Mouse (Mus musculus) heart, embryonic 13.5 days (tissue): ENCODE measurements around the gene Arhgef26. TPM values are rescaled to one million over a fixed set of nuclear protein-coding genes. Genes with fewer than 3 reads are reported as not detected.
A peak's percentile ranks its signal among the peaks of the same experiment; 100 is the strongest.

Experiments used
- ATAC-seq: fragments of 200-750 bp; cut with Nextera tagmentation; 2 replicates; pipeline ENCODE4 v1.8.0; 2017; ENCODE audit warnings: moderate TSS enrichment; ENCODE audit not compliant: insufficient number of reproducible peaks, low FRiP score, low TSS enrichment; ENCODE audit errors: extremely low read depth
- H3K27ac ChIP-seq: fragments of 300-500 bp; sonication (generic); replicated peaks from 2 replicates; pipeline ENCODE4 v1.5.1; 2015; ENCODE audit warnings: moderate library complexity, mild to moderate bottlenecking, inconsistent platforms
- H3K27me3 ChIP-seq: fragments of 300-500 bp; sonication (generic); replicated peaks from 2 replicates; pipeline ENCODE4 v1.6.1; 2015; ENCODE audit warnings: mild to moderate bottlenecking, inconsistent platforms
- H3K36me3 ChIP-seq: fragments of 300-500 bp; sonication (generic); 2 replicates; pipeline ENCODE4 v1.6.1; 2015; ENCODE audit warnings: mild to moderate bottlenecking, inconsistent platforms
- H3K4me1 ChIP-seq: fragments of 300-500 bp; sonication (generic); 2 replicates; pipeline ENCODE4 v1.6.1; 2015; ENCODE audit warnings: inconsistent platforms
- H3K4me2 ChIP-seq: fragments of 300-500 bp; sonication (generic); 2 replicates; pipeline ENCODE4 v1.6.1; 2015; ENCODE audit warnings: inconsistent platforms, mild to moderate bottlenecking, moderate library complexity
- H3K4me3 ChIP-seq: fragments of 300-500 bp; sonication (generic); 2 replicates; pipeline ENCODE4 v1.5.1; 2015; ENCODE audit warnings: moderate library complexity, mild to moderate bottlenecking, inconsistent platforms
- H3K9ac ChIP-seq: fragments of 300-500 bp; sonication (generic); 2 replicates; pipeline ENCODE4 v1.6.1; 2015; ENCODE audit warnings: inconsistent platforms, mild to moderate bottlenecking, moderate library complexity
- H3K9me3 ChIP-seq: fragments of 300-500 bp; sonication (generic); 2 replicates; pipeline ENCODE4 v1.6.1; 2016; ENCODE audit warnings: inconsistent platforms
- WGBS: fragments of 180-500 bp; shearing (Covaris S2); methylation state at CpG from one replicate; pipeline ENCODE4 v1.1.7; 2015; ENCODE audit warnings: mixed read lengths; 5-methylcytosine and 5-hydroxymethylcytosine counted together
- polyA plus RNA-seq: library from polyadenylated mRNA; unstranded; fragments of >200 nt; fragmentation: Nextera tagmentation; extraction: Ambion mirVana; gene quantifications from 2 replicates; pipeline ENCODE4 v1.2.1, GENCODE M21; 2015

The Arhgef26 gene
- polyA plus RNA-seq, 1 experiment from 2014 or later, result 4.9 TPM

DNA sequence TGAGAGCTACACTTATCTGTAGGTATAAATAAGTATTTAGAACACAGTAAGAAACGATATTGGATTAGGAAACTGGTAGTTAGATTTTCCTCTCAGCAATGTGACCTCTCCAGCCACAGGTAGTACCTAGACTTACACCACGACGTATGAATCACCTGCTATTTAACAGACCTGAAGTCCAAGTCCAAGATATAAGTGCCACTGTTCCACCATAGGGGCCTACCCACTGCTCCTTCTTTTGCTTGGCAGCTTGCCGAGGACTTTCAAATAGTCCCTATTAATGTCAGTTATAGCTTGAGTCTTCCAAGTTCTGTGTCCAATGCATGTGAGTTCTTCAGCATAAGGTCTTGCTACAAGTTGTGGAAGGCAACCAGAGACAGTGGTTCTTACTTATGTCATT is 76.8 kb downstream of the Arhgef26 start:
- H3K9ac ChIP-seq, result no peak overlapping the region
- H3K27me3 ChIP-seq, result no peaks in the 10 kb centered on the region
- H3K4me3 ChIP-seq, result no peak overlapping the region
- H3K4me1 ChIP-seq, result peaks cover 9% of the 10 kb centered on the region
- WGBS, result 87% methylated on average over 4 of the region's 4 CpGs
- no peak overlapping the region for H3K27ac ChIP-seq
- H3K4me2 ChIP-seq, result no peak overlapping the region
- H3K9me3 ChIP-seq, result no peaks in the 10 kb centered on the region
- no peaks in the 10 kb centered on the region for H3K36me3 ChIP-seq
- ATAC-seq, result no peak

DNA sequence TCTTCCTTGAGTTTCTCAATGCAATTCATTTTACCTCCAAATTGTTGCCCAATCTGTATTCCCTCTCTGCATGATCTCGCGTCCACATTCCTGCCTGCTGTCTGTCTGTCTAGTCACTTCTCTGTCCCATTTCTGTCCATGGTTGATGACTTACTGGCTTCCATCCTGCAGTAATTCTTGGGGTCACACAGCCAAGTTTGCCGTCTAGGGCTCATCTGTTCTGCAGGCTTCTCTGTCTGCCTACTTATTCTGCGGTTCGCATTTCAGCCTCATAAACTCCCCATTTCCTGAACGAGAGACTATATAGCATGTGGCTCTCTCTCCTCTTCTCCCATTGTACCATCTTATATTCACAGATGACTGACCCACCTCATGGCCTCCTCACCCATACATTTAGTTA is 79.3 kb downstream of the Arhgef26 start:
- Histone ChIP-seq H3K4me1 (peaks cover 6% of the 10 kb centered on the region), H3K36me3 (no peaks in the 10 kb centered on the region), H3K4me3 (no peak overlapping the region), H3K4me2 (no peak overlapping the region), H3K27me3 (no peaks in the 10 kb centered on the region), H3K27ac (no peak overlapping the region), H3K9ac (no peak overlapping the region), H3K9me3 (no peaks in the 10 kb centered on the region)
- no peak for ATAC-seq
- WGBS, result 91% methylated on average over 6 of the region's 6 CpGs

DNA sequence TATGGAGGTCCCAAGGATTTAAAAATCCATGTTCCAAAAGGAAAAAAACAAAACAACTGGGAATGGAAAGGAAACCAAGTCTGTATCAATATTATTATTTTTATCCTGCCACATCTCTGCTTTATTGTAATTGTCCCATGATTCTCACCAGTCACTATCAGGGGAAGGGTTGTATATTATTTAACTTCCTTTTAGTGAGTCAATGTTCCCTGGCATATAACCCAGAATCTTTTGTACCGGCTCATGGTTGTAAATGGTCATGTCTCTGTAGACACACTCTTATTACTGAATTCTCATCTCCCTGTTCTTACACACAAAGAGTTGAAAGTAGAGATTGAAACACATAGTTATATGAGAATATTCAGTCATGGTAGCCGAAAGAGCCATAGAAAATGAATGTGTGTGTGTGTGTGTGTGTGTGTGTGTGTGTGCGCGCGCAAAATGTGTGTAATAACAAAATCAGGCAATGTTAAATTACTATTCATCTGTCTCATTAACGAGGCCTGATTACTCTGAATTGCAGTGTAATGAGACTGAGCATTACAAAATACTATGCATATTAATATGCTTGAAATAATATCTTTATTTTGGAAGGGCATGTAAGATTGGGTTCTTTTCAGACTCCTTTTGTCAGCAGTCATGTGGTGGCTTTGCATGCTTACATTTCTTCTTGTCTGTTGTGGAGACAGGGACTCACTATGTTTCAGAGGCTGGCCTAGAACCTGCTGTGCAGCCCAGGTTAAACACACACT is 80.4 kb downstream of the Arhgef26 start:
- Histone ChIP-seq H3K36me3 (peaks cover 3% of the 10 kb centered on the region), H3K4me3 (no peak overlapping the region), H3K27me3 (no peaks in the 10 kb centered on the region), H3K4me2 (no peak overlapping the region), H3K4me1 (no peaks in the 10 kb centered on the region), H3K27ac (no peak overlapping the region), H3K9ac (no peak overlapping the region), H3K9me3 (no peaks in the 10 kb centered on the region)
- ATAC-seq, result no peak
- 88% methylated on average over 6 of the region's 6 CpGs for WGBS

DNA sequence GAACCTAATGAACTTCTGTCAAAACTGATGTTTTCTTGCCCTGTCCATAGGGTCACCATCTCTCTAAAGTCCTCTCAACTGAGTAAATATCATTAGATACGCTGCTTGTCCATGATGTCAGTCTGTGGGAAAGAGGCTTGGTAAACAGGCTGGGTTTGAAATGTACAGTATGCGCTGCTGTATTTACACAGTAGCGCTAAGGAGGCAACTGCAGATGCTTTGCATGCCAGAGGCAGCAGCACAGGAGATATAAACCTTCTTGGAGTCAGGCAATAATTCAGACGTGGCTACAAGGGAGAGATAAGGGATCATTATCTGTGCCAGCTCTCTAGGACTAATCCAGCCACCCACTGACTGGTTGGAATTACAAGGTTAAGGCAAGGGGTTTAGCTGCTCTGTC is 95.5 kb downstream of the Arhgef26 start:
- Histone ChIP-seq H3K4me3 (no peak overlapping the region), H3K4me1 (0 out of 2 replicates have a peak, but pooled peaks cover 4% of the 10 kb centered on the region), H3K9ac (no peak overlapping the region), H3K27me3 (no peaks in the 10 kb centered on the region), H3K4me2 (no peak overlapping the region), H3K36me3 (no peaks in the 10 kb centered on the region), H3K27ac (no peak overlapping the region), H3K9me3 (no peaks in the 10 kb centered on the region)
- no peak for ATAC-seq
- 38% methylated on average over 4 of the region's 4 CpGs for WGBS

DNA sequence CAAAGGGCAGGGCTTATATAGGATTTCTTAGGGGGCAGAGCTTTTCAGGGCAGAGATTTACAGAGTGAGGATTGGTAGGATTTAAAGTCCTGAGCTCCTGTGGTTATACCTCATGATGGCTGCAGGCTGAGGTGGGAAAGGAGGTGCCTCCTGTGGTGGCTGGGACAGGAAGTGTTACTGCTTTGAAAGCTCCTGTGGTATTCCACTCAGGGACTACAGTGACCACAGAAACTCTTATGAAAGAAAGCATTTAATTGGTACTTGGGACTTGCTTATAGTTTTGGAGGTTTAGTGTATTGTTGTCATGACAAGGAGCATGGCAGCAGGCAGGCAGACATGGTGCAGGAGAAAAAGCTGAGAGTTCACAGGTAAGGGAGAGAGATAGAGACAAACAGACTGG is 97.8 kb downstream of the Arhgef26 start:
- Histone ChIP-seq H3K9me3 (no peaks in the 10 kb centered on the region), H3K36me3 (no peaks in the 10 kb centered on the region), H3K4me3 (no peak overlapping the region), H3K9ac (no peak overlapping the region), H3K4me1 (0 out of 2 replicates have a peak, but pooled peaks cover 4% of the 10 kb centered on the region), H3K27ac (no peak overlapping the region), H3K4me2 (no peak overlapping the region), H3K27me3 (no peaks in the 10 kb centered on the region)
- ATAC-seq, result no peak

DNA sequence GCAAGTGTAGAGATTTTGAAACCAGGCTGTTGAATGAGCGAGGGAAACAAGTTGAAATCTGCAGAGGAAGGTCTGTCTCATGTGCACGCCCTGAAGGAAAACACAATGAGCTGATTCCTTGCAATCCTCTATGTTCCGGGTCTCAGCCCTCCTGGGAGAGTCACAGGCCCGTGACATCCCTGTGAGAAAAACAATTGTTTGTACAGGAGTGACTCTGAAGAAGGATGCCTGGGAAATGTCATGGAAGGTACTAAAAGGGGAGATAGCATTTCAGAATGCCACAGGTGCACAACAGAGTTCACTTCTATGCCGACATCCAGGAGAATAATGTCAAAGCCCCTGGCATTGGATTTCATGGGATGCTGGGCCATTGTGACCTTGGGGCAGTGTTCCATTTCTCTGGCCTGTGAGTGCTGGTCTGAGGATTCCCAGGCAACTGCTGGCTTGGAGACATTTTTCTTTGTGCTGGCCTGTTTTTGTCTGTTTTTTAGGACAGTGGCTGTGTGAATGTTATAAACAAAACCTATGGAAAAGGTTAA is 102.4 kb downstream of the Arhgef26 start:
- H3K27me3 ChIP-seq, result no peaks in the 10 kb centered on the region
- 57% methylated on average over 5 of the region's 5 CpGs for WGBS
- no peak for ATAC-seq
- no peak overlapping the region for H3K4me3 ChIP-seq
- no peaks in the 10 kb centered on the region for H3K36me3 ChIP-seq
- no peak overlapping the region for H3K4me2 ChIP-seq
- no peak overlapping the region for H3K9ac ChIP-seq
- no peak overlapping the region for H3K27ac ChIP-seq
- no peaks in the 10 kb centered on the region for H3K9me3 ChIP-seq
- no peaks in the 10 kb centered on the region for H3K4me1 ChIP-seq

DNA sequence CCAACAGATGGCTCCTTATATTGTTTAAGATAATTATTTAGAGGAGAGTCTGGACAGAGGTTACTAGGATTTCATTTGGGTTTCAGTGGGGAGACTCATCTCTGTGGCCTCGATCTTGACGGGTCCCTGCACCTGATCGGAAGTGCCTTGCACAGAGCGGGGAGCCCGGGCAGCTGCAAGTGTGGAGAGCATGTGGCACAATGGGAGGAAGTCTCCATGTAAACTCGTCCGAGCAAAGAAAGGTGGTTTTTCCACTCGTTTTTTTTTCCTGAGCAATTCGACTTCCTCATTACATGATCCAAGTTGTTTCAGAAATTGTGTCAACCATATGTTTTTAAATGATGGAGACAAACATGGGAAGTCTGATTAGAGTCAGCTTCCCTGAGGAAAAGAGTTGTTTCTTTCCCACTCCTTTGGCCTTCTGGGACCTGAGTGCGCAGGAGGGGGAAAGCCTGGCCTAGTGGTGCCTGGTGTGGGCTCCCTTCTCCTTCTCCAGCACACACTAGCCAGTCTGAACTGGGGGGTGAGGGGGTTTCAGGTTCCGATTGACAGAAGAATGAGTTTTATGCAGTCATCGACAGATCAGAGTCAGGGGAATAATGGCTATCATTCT is 105.5 kb downstream of the Arhgef26 start:
- no peaks in the 10 kb centered on the region for H3K9me3 ChIP-seq
- no peaks in the 10 kb centered on the region for H3K27me3 ChIP-seq
- ATAC-seq, result no peak
- no peak overlapping the region for H3K9ac ChIP-seq
- no peak overlapping the region for H3K4me2 ChIP-seq
- peaks cover 3% of the 10 kb centered on the region; the same call in 1 of the 2 replicates for H3K36me3 ChIP-seq
- WGBS, result 66% methylated on average over 12 of the region's 12 CpGs
- 0 out of 2 replicates have a peak, but pooled peaks cover 5% of the 10 kb centered on the region for H3K4me1 ChIP-seq
- H3K4me3 ChIP-seq, result no peak overlapping the region
- peak overlapping the region; percentile 36; the same call in 1 of the 2 replicates for H3K27ac ChIP-seq

DNA sequence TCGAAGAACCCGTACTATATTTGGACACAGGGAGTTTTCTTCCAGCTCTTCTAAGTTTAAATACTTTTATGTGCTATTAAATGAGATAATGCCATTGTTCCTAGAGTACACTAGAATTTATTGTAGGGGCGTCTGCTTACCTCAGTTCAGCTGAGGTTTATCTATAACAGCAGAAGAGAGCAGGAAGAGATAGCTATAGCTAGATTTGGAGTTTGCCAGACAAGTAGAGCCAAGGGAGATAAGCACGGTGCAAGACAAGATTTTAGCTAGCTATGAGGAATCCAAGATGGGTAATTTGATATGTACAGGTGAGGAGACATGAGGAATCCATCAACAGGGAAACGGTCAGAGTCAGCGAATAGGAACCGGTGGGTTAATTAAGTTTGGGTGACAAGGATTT is 108.1 kb downstream of the Arhgef26 start:
- H3K36me3 ChIP-seq, result peaks cover 8% of the 10 kb centered on the region
- no peak overlapping the region for H3K27ac ChIP-seq
- no peaks in the 10 kb centered on the region for H3K27me3 ChIP-seq
- 63% methylated on average over 7 of the region's 7 CpGs for WGBS
- H3K4me1 ChIP-seq, result peaks cover 14% of the 10 kb centered on the region
- no peak overlapping the region for H3K4me3 ChIP-seq
- H3K9ac ChIP-seq, result no peak overlapping the region
- ATAC-seq, result no peak
- H3K4me2 ChIP-seq, result no peak overlapping the region
- H3K9me3 ChIP-seq, result no peaks in the 10 kb centered on the region

DNA sequence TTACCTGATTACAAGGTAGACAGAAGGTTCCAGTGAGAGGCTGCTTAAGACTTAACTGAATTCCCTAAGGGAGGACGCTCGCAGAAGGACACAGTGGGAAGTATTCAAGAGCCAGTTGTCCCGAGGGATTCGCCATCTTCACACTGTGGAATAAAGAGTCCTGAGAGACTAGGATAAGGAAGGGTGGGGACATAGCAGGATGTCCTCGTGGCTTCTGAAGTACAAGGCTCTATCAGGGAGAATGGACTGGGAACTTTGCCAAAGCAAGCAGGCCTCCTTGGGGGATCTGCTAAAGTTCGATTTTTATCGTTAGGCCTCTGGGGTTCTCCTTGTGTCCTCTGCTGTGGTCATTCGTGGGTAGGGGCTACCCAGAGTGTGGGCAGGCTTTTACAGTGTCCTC is 109.0 kb downstream of the Arhgef26 start:
- peaks cover 8% of the 10 kb centered on the region for H3K36me3 ChIP-seq
- no peak for ATAC-seq
- 51% methylated on average over 8 of the region's 8 CpGs for WGBS
- H3K4me2 ChIP-seq, result no peak overlapping the region
- no peaks in the 10 kb centered on the region for H3K9me3 ChIP-seq
- H3K27ac ChIP-seq, result no peak overlapping the region
- no peak overlapping the region for H3K9ac ChIP-seq
- H3K27me3 ChIP-seq, result no peaks in the 10 kb centered on the region
- H3K4me3 ChIP-seq, result no peak overlapping the region
- H3K4me1 ChIP-seq, result peaks cover 23% of the 10 kb centered on the region

DNA sequence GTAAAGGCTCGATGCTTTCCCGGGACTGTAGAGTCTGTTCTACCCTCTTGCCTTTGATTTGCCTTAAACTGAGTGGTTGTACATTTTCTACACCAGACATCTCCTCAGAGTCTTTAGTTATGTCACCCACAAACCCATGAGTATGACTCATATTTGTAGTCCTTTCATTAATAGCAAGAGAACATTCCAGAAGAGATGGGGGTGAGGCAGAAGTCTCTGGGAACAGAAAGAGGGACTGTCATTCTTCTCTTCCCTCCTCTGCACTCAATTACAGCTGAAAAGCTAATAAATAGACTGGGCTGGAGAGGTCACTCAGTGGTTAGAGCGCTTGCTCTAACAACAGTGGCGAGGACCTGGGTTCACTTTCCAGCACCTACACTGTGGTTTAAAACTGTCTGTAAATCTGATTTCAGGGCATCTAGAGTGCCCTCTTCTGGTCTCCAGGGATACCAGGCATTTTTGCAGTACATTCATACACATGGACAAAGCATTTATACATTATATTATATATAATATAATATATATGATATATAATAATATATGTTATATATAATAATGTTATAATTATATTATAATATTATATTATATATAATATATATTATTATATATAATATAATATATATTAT is 111.8 kb downstream of the Arhgef26 start:
- peaks cover 42% of the 10 kb centered on the region for H3K4me1 ChIP-seq
- no peak overlapping the region for H3K27ac ChIP-seq
- no peak overlapping the region for H3K9ac ChIP-seq
- no peak for ATAC-seq
- no peaks in the 10 kb centered on the region for H3K27me3 ChIP-seq
- peaks cover 8% of the 10 kb centered on the region for H3K36me3 ChIP-seq
- H3K9me3 ChIP-seq, result no peaks in the 10 kb centered on the region
- H3K4me2 ChIP-seq, result no peak overlapping the region
- 88% methylated on average over 4 of the region's 4 CpGs for WGBS
- H3K4me3 ChIP-seq, result no peak overlapping the region

DNA sequence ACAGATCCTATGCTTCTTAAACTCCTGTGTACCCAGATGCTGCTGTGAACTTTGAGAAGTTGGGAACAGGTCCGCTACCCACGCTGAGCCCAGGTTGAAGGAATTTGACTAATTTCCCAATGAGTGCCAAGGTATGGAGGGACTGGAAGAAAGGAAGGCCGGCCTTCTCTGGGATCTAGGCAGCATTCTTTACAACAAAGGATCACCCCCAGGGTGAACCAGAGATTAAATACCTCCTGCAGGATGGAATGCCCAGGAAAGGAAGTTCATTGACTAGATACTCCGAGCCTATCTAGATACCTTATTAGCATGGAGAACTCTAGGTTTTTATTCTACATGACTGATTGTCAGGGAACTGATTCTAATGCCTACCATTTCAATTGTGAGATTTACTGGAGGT is 114.8 kb downstream of the Arhgef26 start:
- H3K36me3 ChIP-seq, result peaks cover 8% of the 10 kb centered on the region
- WGBS, result 50% methylated on average over 4 of the region's 4 CpGs
- no peak for ATAC-seq

More for the DNA sequence above, 114.8 kb downstream of the Arhgef26 start:
- no peak overlapping the region for H3K27ac ChIP-seq
- H3K9me3 ChIP-seq, result no peaks in the 10 kb centered on the region
- no peak overlapping the region for H3K4me3 ChIP-seq
- no peaks in the 10 kb centered on the region for H3K27me3 ChIP-seq
- peaks cover 36% of the 10 kb centered on the region for H3K4me1 ChIP-seq
- H3K9ac ChIP-seq, result no peak overlapping the region
- no peak overlapping the region for H3K4me2 ChIP-seq
